Mouse (Mus musculus) testis, adult 2 months (tissue): ENCODE data around the gene Tmem132e.

Experiments used
- CTCF ChIP-seq: fragments of 200-500 bp; IDR thresholded peaks from 2 replicates; pipeline ENCODE4 v1.5.1; 2012; ENCODE audit warnings: low read depth, mild to moderate bottlenecking, inconsistent platforms, low read length, moderate library complexity; ENCODE audit not compliant: control insufficient read depth, insufficient read depth, insufficient replicate concordance
- POLR2A ChIP-seq: fragments of 200-500 bp; IDR thresholded peaks from 2 replicates; pipeline ENCODE4 v1.6.1; 2012; ENCODE audit warnings: low read depth, mild to moderate bottlenecking, inconsistent platforms, low read length, moderate library complexity; ENCODE audit not compliant: control insufficient read depth

DNA sequence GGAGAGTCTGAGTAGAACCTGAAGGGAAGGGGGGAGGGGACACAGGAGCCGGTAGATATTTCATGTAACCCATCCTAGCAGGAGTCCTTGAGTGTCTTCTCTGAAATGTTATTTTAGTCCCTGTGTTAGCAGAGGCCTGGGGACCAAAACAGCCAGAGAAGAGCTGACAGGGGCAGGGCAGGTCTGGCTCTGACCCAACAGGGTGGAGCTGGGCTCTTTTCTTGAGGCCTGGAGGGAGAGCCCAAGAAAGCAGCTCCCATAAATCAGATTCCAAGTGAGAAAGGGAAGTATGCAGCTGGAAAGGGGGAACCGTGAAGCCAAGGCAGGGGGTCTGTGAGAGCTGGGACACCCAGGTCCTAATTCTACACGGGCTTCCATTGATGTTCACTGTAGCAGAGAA lies 16.9 kb downstream of the Tmem132e start:
- TF ChIP-seq CTCF (no peak), POLR2A (no peak)
